Mouse (Mus musculus) E14TG2a.4 (cell line): ENCODE results near the gene Smyd1.
A peak's percentile ranks its signal among the peaks of the same experiment; 100 is the strongest.

Experiments
- H3K27me3 ChIP-seq: 2 replicates; pipeline ENCODE4 v1.6.1; 2014; ENCODE audit warnings: low read length, control low read depth; ENCODE audit not compliant: insufficient read depth
- H3K36me3 ChIP-seq: 2 replicates; pipeline ENCODE4 v1.6.1; 2014; ENCODE audit warnings: low read length, control low read depth; ENCODE audit not compliant: insufficient read depth
- H3K4me1 ChIP-seq: replicated peaks from 2 replicates; pipeline ENCODE4 v1.6.1; 2014; ENCODE audit warnings: low read depth, low read length, control low read depth
- H3K4me3 ChIP-seq: replicated peaks from 2 replicates; pipeline ENCODE4 v1.5.1; 2014; ENCODE audit warnings: mild to moderate bottlenecking, low read length
- H3K9me3 ChIP-seq: 2 replicates; pipeline ENCODE4 v1.6.1; 2014; ENCODE audit warnings: low read length, control low read depth
- CTCF ChIP-seq: conservative IDR thresholded peaks from 2 replicates; pipeline ENCODE4 v1.5.1; 2014; ENCODE audit warnings: low read length
- NANOG ChIP-seq: IDR thresholded peaks from 2 replicates; pipeline ENCODE4 v1.6.1; 2014; ENCODE audit warnings: borderline replicate concordance, low read length, mixed read lengths
- POU5F1 ChIP-seq: IDR thresholded peaks from 2 replicates; pipeline ENCODE4 v1.6.1; 2014; ENCODE audit warnings: low read length, borderline replicate concordance

The Smyd1 gene

DNA sequence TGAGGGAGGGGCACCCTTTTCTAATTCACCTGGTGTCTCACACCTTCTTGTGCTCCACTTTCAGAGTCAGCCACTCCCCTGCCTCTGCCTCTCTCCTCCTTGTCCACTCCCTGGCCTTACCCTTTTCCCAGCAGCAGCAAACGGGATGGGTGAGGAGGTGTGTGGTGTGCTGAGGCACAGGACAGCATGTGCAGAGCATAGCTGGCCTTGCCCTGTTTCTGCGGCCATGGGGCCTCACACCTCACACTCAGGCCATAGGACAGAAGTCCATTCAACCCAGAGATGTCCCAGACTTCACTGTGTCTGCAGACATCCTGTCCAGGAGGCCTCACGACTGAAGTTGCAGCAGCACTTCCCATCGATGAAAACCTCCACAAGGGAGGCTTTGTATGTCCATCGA is 118.4 kb downstream of the Smyd1 start:
- Histone ChIP-seq H3K4me1 (peaks cover 34% of the 10 kb centered on the region), H3K4me3 (no peak overlapping the region), H3K36me3 (no peaks in the 10 kb centered on the region), H3K27me3 (peaks cover 14% of the 10 kb centered on the region), H3K9me3 (peaks cover 6% of the 10 kb centered on the region)
- TF ChIP-seq POU5F1 (no peak), CTCF (no peak), NANOG (no peak)

DNA sequence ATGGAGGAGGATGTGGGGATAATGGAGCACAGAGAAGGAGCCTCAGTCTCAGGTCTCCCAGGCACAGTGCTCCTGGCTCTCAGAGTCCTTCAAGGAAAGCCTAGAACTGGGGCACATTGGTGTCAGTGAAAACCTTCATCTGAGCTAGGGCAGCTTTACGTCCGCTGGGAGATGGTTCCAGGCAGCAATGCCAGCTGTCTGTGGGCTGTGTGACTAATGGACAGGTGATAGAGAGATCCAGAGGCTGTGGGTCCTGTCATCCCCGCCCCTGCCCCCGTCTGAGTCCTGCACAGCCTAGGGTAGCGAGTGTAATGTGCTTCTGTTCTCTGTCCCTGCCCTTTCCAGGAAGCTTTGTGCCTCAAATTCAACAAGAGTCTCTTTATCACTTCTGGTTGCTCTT is 120.1 kb downstream of the Smyd1 start:
- Histone ChIP-seq H3K36me3 (no peaks in the 10 kb centered on the region), H3K9me3 (peaks cover 2% of the 10 kb centered on the region), H3K4me1 (peaks cover 41% of the 10 kb centered on the region), H3K27me3 (peaks cover 19% of the 10 kb centered on the region), H3K4me3 (no peak overlapping the region)
- no peak for TF ChIP-seq POU5F1
- no peak for TF ChIP-seq CTCF
- no peak for TF ChIP-seq NANOG

DNA sequence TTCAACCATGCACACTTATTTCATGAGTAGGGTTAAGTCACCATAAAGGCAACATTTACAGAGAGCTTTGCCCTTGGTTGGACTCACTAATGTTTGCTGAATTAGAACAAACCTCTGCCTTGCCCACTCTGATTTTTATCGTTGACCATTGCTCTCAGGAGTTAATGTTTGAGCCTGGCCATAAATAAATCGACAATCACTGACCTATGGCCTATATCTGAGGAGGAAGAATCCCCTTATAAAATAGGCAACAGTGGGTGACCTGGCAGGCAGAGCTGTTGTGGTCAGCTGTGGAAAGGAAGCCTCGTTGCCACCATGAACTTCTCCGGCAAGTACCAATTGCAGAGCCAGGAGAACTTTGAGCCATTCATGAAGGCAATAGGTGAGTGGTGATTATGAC is 122.4 kb downstream of the Smyd1 start, which contains the start of gene Fabp1:
Gene Fabp1 (plus strand): TSS at position 216 of the 400 bp plus-strand sequence.
- Histone ChIP-seq H3K4me3 (no peak within 1 kb of the TSS), H3K27me3 (peaks cover 26% of the 10 kb centered on the region), H3K4me1 (peaks cover 33% of the 10 kb centered on the region), H3K9me3 (no peaks in the 10 kb centered on the region), H3K36me3 (no peaks in the 10 kb centered on the region)
- TF ChIP-seq CTCF, result no peak
- TF ChIP-seq NANOG, result no peak
- TF ChIP-seq POU5F1, result no peak

DNA sequence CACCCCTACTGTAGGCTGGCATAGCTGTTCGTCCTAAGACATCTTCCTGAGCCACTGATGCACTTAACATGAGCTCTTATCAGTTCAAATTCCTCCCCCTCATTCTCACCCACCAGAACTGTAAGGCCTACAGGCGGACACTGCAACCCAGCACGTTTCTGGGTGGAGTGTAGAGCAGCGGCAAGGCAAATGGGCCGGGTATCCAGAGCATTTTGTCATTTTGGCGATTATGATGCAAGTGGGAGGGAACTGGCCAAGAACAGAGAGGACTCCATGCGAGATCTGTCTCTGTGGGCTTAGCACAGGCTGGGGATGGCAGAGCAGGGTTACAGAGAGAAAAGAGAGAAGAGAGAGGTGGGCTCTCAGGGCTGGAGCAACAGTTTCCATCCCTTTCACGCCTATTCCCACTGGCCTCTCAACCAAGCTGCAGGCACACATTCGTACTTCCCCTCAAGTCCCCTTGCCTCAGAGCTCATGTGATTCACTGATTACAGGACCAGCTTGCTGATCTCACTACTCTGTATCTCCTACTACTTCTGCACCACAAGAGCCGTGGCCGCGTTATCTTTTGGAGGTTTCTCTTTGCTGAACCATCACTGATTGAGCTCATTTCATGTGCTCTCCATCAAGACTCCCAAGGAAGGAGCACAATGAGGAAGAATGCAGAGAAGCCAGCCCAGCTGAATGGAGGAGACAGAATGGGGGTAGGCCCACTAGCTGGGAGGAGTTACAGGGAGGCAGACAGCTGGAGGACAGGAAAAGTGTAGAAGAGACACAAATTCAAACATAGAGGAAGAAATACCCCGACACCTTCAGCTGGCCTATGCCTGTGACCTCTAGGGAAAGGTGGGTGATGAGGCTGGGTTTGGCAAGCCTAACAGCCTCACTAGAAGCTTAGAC is 124.1 kb downstream of the Smyd1 start:
- no peak for TF ChIP-seq NANOG
- TF ChIP-seq POU5F1, result no peak
- TF ChIP-seq CTCF, result no peak
- Histone ChIP-seq H3K9me3 (no peaks in the 10 kb centered on the region), H3K4me3 (no peak overlapping the region), H3K36me3 (no peaks in the 10 kb centered on the region), H3K4me1 (peaks cover 28% of the 10 kb centered on the region), H3K27me3 (peaks cover 21% of the 10 kb centered on the region)

DNA sequence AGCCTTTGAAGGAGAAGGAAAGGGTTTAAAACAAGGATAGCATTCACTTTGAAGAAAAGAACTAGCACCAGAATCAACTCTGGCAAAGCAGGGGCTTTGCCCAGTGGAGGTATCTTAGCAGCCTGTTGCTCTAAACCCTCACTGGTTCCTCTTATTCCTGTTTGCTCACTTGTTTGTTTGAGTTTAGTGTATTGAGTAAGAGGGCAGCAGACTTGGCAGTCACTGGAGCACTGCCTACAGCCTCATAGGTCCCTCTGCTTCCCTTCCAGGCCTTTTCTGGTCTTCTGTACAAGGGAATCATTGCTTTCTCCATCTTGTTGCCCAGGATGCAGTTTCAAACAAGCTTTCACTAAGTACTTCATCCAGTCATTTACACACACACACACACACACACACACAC is 125.9 kb downstream of the Smyd1 start:
- Histone ChIP-seq H3K4me1 (peaks cover 17% of the 10 kb centered on the region), H3K27me3 (peaks cover 12% of the 10 kb centered on the region), H3K4me3 (no peak overlapping the region), H3K36me3 (no peaks in the 10 kb centered on the region), H3K9me3 (no peaks in the 10 kb centered on the region)
- TF ChIP-seq CTCF (no peak), NANOG (no peak), POU5F1 (no peak)

DNA sequence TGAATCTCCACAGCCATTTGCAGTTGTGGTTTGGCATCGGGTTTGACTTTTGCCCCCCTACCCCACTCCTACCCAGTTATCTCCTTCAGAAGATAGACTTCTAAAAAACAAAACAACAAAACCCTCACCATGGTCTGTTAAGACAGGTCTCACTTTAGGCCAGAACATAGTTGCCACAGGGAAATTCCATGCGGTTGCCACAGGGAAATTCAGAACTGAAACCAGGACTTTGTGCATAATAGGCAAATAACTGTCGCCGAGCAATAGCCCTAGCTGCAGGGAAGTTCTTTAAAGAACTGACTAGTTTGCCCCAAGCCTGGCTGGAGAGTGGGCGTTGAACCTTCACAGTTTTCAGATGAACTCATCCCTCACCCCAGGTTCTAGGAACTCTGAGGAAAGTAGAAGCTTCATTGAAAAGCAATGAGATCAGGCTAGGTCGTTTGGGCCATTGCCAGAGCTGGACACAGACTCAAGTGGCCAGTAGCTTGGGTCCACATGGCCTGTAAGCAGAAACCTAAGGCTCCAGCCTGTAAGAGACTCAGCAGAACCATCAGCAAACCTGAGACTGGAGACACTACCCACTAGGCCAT is 128.8 kb downstream of the Smyd1 start:
- Histone ChIP-seq H3K36me3 (no peaks in the 10 kb centered on the region), H3K27me3 (peaks cover 12% of the 10 kb centered on the region), H3K4me3 (no peak overlapping the region), H3K9me3 (no peaks in the 10 kb centered on the region), H3K4me1 (peaks cover 15% of the 10 kb centered on the region)
- TF ChIP-seq POU5F1 (no peak), NANOG (no peak), CTCF (no peak)

DNA sequence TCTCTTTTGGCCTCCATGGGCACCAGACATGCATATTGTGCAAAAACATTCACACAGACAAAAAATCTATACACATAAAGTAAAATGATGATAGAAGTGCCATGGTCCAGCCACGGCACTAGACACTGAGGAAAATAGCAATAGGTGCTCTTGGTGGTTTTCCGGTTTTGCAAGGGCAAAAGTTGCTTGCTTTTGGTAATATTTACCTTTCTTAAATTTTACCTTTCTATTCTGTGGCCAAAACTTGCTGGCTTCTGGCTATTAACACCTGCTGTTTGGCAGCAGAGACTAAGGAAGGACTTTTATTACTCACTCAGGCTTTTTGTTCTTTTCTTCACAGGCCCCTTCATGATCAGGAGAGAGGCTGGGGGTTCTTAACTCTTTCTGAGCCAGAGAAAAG is 131.5 kb downstream of the Smyd1 start:
- no peak for TF ChIP-seq NANOG
- TF ChIP-seq CTCF, result no peak
- TF ChIP-seq POU5F1, result no peak
- Histone ChIP-seq H3K9me3 (no peaks in the 10 kb centered on the region), H3K27me3 (peaks cover 1% of the 10 kb centered on the region; the same call in 1 of the 2 replicates), H3K4me3 (no peak overlapping the region), H3K36me3 (no peaks in the 10 kb centered on the region), H3K4me1 (peaks cover 5% of the 10 kb centered on the region)

DNA sequence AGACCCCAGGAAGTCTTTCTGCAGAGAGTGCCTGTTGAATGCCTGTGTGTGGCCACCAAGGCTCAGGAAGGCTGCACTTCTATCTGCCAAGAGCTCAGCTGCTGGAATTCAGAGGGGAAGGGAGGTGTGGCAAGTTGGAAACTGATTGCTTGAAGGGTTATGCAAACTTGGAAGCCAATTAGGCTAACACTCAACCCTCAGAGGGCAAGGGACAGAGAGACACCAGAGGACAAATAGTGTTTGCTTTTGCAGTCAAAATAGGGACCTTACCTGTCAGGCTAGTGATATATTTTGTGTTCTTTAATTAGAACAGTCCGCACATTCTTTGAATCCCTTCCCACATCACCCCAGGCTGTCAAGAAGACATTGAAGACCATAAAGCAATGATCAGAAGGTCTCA is 132.5 kb downstream of the Smyd1 start:
- no peaks in the 10 kb centered on the region for H3K27me3 ChIP-seq
- H3K9me3 ChIP-seq, result no peaks in the 10 kb centered on the region
- H3K4me1 ChIP-seq, result peaks cover 5% of the 10 kb centered on the region
- TF ChIP-seq CTCF (no peak), NANOG (0 out of 2 replicates have a peak, but pooled peaks have one; percentile 3)
- no peaks in the 10 kb centered on the region for H3K36me3 ChIP-seq
- no peak overlapping the region for H3K4me3 ChIP-seq
